Mouse (Mus musculus) stomach, embryonic 14.5 days (tissue): ENCODE data around the gene Aatf. TPM values are rescaled to one million over a fixed set of nuclear protein-coding genes. Genes with fewer than 3 reads are reported as not detected.

ENCODE experiments used
- ATAC-seq: fragments of 200-750 bp; cut with Nextera tagmentation; 2 replicates; pipeline ENCODE4 v1.8.0; 2017; ENCODE audit warnings: low read depth, moderate TSS enrichment; ENCODE audit not compliant: insufficient number of reproducible peaks, insufficient read depth, low FRiP score
- H3K27ac ChIP-seq: fragments of 300-500 bp; sonication (generic); 2 replicates; pipeline ENCODE4 v1.5.1; 2014; ENCODE audit warnings: mild to moderate bottlenecking, low read length, moderate library complexity, mixed read lengths
- H3K27me3 ChIP-seq: fragments of 300-500 bp; sonication (generic); 2 replicates; pipeline ENCODE4 v1.6.1; 2014; ENCODE audit warnings: low read length, control low read depth, mixed read lengths; ENCODE audit not compliant: control insufficient read depth, insufficient read depth
- H3K36me3 ChIP-seq: fragments of 300-500 bp; sonication (generic); 2 replicates; pipeline ENCODE4 v1.6.1; 2014; ENCODE audit warnings: mild to moderate bottlenecking, control low read depth, low read length, moderate library complexity, mixed read lengths; ENCODE audit not compliant: control insufficient read depth, insufficient read depth
- H3K4me1 ChIP-seq: fragments of 300-500 bp; sonication (generic); 2 replicates; pipeline ENCODE4 v1.6.1; 2014; ENCODE audit warnings: low read length, control low read depth, mixed read lengths; ENCODE audit not compliant: control insufficient read depth, insufficient read depth
- H3K4me2 ChIP-seq: fragments of 300-500 bp; sonication (generic); replicated peaks from 2 replicates; pipeline ENCODE4 v1.6.1; 2014; ENCODE audit warnings: low read depth, low read length, control low read depth
- H3K4me3 ChIP-seq: fragments of 300-500 bp; sonication (generic); 2 replicates; pipeline ENCODE4 v1.5.1; 2014; ENCODE audit warnings: low read depth, low read length, control low read depth
- H3K9ac ChIP-seq: fragments of 300-500 bp; sonication (generic); replicated peaks from 2 replicates; pipeline ENCODE4 v1.6.1; 2014; ENCODE audit warnings: low read depth, mild to moderate bottlenecking, control low read depth, low read length, moderate library complexity, mixed read lengths
- H3K9me3 ChIP-seq: fragments of 300-500 bp; sonication (generic); 2 replicates; pipeline ENCODE4 v1.6.1; 2016; ENCODE audit warnings: low read depth, low read length, control low read depth; ENCODE audit not compliant: control insufficient read depth
- WGBS: fragments of 180-500 bp; shearing (Covaris S2); extraction: QIAGEN DNeasy Blood & Tissue Kit; methylation state at CpG from one replicate; pipeline ENCODE4 v1.1.7; 2014; 5-methylcytosine and 5-hydroxymethylcytosine counted together
- polyA plus RNA-seq: library from polyadenylated mRNA; unstranded; fragments of >200 nt; fragmentation: Nextera tagmentation; extraction: Ambion mirVana; gene quantifications from 2 replicates; pipeline ENCODE4 v1.2.1, GENCODE M21; 2014

The Aatf gene
- polyA plus RNA-seq, 1 experiment from 2014 or later: 50.4 TPM

DNA sequence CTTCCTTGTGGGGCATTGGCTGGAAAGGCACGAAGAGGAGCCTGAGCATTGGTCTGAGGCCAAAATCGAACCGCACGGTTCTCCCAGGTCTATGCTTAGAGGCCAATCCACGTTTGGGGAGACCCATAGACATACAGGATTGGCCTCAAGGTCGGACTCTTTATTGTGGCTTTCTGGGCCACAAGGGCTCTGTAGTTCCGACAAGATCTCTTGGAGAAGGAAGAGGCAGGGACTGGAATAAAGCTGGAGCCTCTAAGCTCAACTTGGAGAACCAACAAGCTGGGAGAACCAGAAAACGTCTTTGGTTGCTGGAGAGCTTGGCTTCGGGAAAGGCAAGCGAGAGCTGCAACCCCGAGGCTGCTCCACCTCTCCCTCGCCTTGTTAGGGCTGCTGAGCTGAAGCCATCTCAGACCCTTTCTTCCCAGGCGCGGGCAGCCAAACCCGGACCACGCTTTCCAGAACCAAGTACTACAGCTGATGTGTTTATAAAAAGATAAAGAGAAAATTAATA is 10.1 kb upstream of the Aatf start:
- Histone ChIP-seq H3K36me3 (no peaks in the 10 kb centered on the region), H3K9ac (no peak overlapping the region), H3K4me3 (no peak overlapping the region), H3K27me3 (peaks cover 84% of the 10 kb centered on the region), H3K4me1 (peaks cover 20% of the 10 kb centered on the region), H3K9me3 (no peaks in the 10 kb centered on the region), H3K27ac (no peak overlapping the region), H3K4me2 (no peak overlapping the region)
- ATAC-seq: no peak
- WGBS: 2% methylated on average over 16 of the region's 16 CpGs

DNA sequence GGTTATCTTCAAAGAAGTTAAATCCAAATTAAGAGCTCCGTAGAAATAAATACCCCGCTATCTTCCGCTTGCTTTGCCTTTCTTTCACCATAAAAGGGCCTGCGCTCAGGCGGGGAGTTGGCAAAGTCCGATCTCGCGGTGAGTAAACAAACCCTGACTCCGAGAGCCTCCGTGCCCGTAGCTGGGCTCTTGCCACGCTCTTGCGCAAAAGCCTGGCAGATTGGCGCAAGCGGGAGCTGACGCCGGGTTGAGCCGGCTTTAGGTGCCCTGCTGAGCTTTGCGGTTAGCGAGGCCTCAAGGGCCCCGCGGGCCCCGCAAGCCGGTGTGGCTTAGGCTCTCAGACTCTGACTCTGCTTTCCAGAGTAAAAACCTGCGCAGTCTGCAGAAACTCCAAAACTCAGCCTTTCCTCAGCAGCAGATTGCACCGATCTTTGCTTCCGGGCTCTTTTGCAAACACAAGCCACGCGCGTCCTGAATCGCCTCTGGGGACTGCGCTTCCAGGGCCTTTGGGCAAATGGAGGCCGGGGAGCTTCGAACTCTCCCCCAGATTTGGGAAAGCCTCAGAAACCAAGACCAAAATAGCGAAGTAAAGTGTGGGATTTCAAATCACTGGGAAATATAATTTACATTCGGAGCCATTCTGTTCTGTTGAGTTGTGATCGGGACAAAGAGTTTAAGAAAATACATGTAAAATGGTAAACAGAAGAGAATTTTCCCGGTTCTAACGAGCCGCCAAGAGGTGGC is 9.4 kb upstream of the Aatf start:
- H3K9ac ChIP-seq: no peak overlapping the region
- H3K9me3 ChIP-seq: no peaks in the 10 kb centered on the region
- peaks cover 20% of the 10 kb centered on the region for H3K4me1 ChIP-seq
- peak overlapping the region; percentile 18; the same call in 1 of the 2 replicates for H3K4me2 ChIP-seq
- WGBS: 1% methylated on average over 40 of the region's 40 CpGs
- peaks cover 78% of the 10 kb centered on the region for H3K27me3 ChIP-seq
- no peak overlapping the region for H3K27ac ChIP-seq
- no peak for ATAC-seq
- H3K4me3 ChIP-seq: 0 out of 2 replicates have a peak overlapping the region, but pooled peaks have one; percentile 5
- H3K36me3 ChIP-seq: no peaks in the 10 kb centered on the region

DNA sequence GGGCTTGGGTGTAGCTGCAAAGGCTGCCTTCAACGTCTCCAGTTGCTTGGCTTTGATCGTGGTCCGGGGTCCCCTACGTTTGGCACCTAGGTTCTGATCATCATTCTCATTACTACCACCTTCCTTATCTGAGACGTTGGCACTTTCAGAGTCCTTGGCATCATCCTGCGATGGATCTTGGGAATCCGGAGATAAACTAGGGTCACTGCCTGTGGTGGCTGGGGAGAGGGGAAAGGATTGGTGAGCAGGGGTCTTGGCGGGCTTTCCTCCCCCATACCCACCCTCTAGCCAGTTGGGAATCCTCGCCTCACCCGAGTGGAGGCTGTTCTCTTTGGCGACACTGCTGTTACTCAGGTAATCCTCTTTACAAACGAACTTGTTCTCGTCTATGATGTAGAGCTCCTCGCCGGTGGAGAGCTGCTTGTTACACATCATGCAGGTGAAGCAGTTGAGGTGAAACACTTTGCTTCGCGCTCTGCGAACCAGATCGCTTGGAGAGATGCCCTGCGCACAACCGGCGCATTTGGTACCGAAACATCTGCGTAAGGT is 8.5 kb upstream of the Aatf start:
- ATAC-seq: no peak
- no peaks in the 10 kb centered on the region for H3K36me3 ChIP-seq
- no peak overlapping the region for H3K4me3 ChIP-seq
- H3K27ac ChIP-seq: no peak overlapping the region
- H3K9me3 ChIP-seq: no peaks in the 10 kb centered on the region
- 17% methylated on average over 24 of the region's 24 CpGs for WGBS
- H3K27me3 ChIP-seq: peaks cover 74% of the 10 kb centered on the region
- no peak overlapping the region for H3K9ac ChIP-seq
- H3K4me2 ChIP-seq: no peak overlapping the region
- peaks cover 20% of the 10 kb centered on the region for H3K4me1 ChIP-seq

DNA sequence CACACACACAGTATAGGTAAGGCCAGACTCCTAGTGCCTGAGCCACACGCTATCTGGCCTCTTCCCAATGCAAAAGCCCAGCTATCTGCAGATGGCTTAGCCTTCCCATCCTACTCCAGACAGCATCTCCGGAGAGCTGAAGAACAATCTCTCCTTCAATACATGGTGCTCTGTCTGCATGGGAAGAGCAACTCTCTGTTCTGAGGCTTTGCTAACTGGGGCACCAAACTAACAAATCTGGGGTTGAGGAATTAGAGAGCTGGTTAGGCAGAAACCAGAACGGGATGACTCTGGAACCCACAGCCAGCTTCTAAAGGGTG is 7.7 kb upstream of the Aatf start:
- Histone ChIP-seq H3K4me3 (no peak overlapping the region), H3K27me3 (peaks cover 73% of the 10 kb centered on the region), H3K36me3 (no peaks in the 10 kb centered on the region), H3K4me2 (no peak overlapping the region), H3K4me1 (peaks cover 19% of the 10 kb centered on the region), H3K27ac (no peak overlapping the region), H3K9ac (no peak overlapping the region), H3K9me3 (no peaks in the 10 kb centered on the region)
- WGBS: 44% methylated on average over 3 of the region's 3 CpGs
- no peak for ATAC-seq

DNA sequence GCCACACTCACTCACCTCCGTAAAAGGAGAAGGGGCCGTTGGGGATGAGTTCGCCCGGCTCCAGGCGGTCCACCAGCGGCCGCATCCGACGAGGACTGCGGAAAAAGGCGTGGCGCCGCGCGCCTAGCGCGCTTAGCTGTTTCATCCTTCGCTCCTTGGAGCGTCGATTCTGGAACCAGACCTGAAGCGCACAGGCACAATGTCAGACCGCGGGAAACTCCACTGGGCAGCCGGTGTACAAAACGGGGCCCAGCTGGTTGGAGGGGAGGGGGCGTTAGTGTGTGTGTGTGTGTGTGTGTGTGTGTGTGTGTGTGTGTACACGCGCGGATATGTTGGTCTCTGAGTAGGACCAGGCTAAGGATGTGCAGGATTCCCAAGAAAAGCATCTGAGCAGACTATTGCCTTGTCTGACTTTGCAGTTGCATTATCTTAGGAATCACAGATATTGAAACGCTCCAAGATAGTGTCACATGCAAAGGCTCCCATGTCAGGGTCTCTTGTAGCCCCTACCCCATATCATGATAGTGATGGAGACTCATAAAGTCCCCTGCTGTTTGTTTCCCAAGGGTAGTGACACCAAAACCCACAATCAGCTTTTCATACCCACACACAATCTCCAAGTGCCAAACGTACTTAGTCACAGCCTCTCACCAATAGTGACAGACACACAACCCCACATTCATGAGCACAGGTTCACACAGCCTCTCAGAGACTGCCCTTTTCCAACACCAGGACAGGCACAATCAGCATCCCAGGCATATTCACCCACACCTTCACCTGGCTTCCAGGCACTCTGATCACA is 7.1 kb upstream of the Aatf start:
- 8% methylated on average over 31 of the region's 31 CpGs for WGBS
- H3K9ac ChIP-seq: no peak overlapping the region
- no peak overlapping the region for H3K4me3 ChIP-seq
- no peaks in the 10 kb centered on the region for H3K36me3 ChIP-seq
- peaks cover 72% of the 10 kb centered on the region for H3K27me3 ChIP-seq
- ATAC-seq: no peak
- peaks cover 13% of the 10 kb centered on the region for H3K4me1 ChIP-seq
- no peaks in the 10 kb centered on the region for H3K9me3 ChIP-seq
- no peak overlapping the region for H3K27ac ChIP-seq
- H3K4me2 ChIP-seq: no peak overlapping the region

DNA sequence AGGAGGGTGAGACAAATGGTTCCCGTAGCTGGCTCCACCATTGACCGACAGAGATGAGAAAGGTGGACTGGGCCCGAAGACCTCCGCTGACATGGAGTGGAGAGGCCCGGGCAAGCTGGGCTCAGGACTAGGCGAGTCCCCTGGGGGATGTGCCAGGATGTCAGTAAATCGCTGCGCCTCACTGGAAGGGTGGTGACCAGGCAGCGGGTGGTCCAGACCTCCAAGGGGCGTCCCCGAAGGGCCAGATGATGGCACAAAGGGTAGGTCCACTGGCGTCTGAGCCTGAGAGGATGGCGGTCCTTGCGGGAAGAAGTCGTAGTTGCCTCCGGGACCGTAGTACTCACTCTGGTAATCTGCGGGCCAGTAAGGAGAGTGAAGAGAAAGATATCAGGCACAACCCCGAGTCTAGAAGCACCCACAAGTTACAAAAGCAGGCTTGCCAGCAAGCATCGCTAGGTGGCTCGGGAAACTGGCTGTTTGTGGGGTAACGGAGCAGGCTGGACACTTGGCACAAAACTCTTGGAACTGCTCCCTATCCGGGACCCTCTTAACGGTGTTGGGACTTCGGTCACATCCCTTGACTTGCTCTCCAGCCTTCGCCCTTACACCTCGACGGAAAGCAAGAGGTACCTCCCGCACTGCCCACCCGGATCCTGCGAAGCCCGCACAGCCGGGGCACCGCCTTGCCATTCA is 6.4 kb upstream of the Aatf start:
- no peak for ATAC-seq
- no peaks in the 10 kb centered on the region for H3K36me3 ChIP-seq
- peaks cover 74% of the 10 kb centered on the region for H3K27me3 ChIP-seq
- no peak overlapping the region for H3K4me3 ChIP-seq
- no peak overlapping the region for H3K9ac ChIP-seq
- no peak overlapping the region for H3K4me2 ChIP-seq
- no peak overlapping the region for H3K27ac ChIP-seq
- H3K9me3 ChIP-seq: no peaks in the 10 kb centered on the region
- whole genome bisulfite sequencing: 29% methylated on average over 34 of the region's 34 CpGs
- peaks cover 7% of the 10 kb centered on the region; the same call in 1 of the 2 replicates for H3K4me1 ChIP-seq

DNA sequence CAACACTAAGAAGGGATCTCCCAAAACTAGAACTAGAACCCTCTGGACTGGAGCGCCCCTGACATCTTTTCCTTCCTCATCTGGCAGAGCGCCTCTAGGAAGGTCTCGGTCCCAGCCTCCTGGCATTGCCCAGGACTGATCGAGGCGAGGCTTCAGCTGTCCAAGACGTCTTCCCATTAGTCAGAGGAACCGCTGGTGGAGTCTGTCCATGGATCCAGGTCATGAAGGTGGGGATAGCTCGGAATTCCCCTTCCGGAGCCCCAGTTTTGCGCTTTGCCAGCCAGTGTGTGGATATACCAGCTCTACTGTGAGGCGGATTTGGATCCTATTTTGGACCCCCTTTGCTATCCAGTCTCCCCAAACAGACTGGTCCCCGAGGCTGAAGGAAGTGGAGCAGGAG is 5.7 kb upstream of the Aatf start:
- no peak for ATAC-seq
- Histone ChIP-seq H3K4me2 (no peak overlapping the region), H3K4me1 (0 out of 2 replicates have a peak, but pooled peaks cover 4% of the 10 kb centered on the region), H3K27ac (no peak overlapping the region), H3K27me3 (peaks cover 71% of the 10 kb centered on the region), H3K9ac (no peak overlapping the region), H3K36me3 (no peaks in the 10 kb centered on the region), H3K9me3 (no peaks in the 10 kb centered on the region), H3K4me3 (no peak overlapping the region)
- WGBS: 46% methylated on average over 12 of the region's 12 CpGs

DNA sequence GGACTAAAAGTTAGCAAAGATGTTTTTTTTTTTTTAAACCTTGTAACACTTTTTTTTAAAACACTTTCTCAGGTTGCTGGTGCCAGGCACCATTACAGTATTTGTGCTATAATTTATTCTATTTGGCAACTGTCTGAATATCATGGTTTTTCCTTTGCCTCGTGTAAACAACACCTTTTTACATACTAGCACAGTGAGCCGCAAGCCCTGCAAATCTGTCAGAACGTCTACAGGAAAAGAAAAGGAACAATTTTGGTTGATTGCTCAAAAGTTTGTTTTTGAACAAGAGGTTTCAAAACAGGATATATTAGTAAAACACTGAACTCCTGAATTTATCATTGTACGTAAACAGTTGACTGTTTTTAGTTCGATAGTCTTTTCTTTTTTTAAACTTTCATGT is 4.9 kb upstream of the Aatf start:
- ATAC-seq: no peak
- no peak overlapping the region for H3K4me2 ChIP-seq
- H3K4me1 ChIP-seq: 0 out of 2 replicates have a peak, but pooled peaks cover 4% of the 10 kb centered on the region
- WGBS: 61% methylated on average over 5 of the region's 5 CpGs
- no peaks in the 10 kb centered on the region for H3K9me3 ChIP-seq
- no peak overlapping the region for H3K4me3 ChIP-seq
- H3K27ac ChIP-seq: no peak overlapping the region
- H3K36me3 ChIP-seq: no peaks in the 10 kb centered on the region
- H3K9ac ChIP-seq: no peak overlapping the region
- H3K27me3 ChIP-seq: peaks cover 64% of the 10 kb centered on the region
